Mouse (Mus musculus): ENCODE data around the gene Cela1.
A peak's percentile ranks its signal among the peaks of the same experiment; 100 is the strongest.

Cela1 gene

DNA sequence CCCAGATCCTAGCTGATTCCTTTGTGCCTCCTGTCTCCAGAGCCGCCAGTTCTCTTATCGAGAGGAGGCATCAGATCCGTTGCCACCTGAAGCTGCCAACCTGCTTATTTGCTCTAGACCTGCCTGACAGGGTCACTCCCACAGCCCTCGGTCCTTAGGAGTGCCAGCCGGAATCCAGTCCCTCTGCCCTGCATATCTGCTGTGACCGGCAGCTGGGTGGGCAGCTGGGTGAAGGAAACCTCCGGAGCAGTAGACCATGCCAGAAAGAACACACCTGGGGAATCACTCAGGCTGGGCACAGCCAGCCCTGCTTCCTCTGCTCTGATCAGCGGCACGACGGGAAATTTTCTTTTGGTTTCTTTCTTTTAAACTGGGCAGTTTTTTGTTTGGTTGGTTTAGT lies 54.4 kb downstream of the Cela1 start:
- DNase-seq = peak in 1 of 2 experiments; percentile 46

DNA sequence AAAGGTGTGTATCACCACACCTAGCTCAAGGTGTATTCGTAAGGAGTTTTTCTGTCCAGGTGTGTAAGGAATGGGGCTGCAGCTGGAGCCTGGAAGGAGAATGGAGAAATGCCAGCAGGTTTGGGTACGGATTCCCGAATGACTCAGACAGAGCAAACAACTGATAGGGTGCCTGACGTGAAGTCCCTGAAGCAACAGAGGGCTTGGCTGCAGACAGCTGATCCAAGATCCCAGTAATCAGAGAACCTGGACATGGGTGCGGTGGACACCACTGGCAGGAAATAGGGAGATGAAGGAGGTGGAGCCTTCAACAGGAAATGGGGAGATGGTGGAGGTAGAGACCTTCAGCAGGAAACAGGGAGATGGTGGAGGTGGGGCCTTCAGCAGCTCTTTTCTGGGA lies 55.4 kb downstream of the Cela1 start:
- no peak for DNase-seq

DNA sequence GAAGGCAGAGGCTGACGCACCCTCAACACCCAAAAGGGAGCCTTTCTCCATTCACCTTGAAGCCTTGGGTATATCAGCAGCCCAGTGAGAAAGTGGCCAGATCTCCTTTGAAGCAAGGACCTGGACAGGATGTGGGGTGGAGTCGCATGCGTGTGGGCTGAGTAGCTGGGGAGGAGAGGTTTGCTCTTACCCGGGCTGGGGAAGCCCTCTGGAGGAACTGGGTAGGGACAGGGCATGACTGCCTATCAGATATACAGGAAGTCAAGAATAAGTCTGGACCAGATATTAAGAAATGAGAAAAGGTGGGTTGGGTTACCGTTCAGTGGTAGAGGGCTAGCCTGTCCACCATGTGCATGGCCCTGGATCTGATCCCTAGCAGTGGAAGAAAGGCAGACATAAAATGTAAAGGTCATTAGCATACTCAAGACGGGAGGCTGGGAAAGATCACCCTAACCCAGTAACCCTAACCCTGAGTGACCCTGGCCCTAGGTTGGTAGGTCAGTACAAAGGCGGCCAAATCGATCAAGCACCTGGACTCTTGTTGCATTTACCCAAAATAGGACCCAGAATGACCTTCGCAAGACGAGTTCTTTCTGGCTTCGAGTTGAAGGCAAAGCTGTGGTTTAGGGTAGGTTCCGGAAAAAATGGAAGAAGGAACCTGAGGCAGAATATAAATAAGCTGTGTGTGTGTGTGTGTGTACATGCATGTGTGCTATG lies 56.1 kb downstream of the Cela1 start:
- DNase-seq = no peak

DNA sequence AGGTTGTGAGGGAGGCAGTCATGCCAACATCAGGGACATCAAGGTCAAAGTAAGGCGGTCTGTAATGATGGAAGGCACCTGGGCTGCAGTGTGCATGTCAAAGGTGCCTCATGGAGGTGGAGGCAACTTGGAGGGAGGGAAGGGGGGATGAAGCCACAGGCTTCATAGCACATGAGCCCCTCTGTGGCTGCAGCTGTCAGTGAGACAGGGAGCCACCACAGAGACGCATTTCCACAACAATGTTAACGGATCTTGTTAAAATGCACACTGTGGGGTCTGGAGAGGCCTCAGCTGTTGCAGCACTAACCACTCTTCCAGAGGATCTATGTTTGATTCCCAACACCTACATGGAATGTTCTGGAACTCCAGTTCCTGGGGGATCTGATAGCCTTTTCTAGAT lies 57.6 kb downstream of the Cela1 start:
- DNase-seq = no peak

DNA sequence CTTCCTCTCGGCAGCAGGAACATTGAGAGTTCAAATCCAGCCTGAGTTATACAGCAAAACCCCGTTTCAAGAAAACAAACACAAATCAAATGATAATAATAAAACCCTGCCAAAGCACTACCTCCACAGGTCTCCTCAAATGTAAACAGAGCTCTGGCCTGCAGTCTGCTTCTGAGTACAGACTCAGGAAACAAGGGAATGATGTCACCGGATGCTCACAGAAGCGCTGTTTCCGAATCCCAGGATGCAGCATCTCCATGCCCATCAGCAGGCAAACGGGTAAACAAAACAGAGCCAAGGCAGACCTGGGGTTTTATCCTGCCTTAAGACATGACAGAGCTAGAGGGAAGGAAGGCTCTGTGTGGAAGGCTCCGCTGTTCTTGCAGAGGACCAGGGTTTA lies 58.9 kb downstream of the Cela1 start:
- DNase-seq = peak in 1 of 2 experiments; percentile 40

DNA sequence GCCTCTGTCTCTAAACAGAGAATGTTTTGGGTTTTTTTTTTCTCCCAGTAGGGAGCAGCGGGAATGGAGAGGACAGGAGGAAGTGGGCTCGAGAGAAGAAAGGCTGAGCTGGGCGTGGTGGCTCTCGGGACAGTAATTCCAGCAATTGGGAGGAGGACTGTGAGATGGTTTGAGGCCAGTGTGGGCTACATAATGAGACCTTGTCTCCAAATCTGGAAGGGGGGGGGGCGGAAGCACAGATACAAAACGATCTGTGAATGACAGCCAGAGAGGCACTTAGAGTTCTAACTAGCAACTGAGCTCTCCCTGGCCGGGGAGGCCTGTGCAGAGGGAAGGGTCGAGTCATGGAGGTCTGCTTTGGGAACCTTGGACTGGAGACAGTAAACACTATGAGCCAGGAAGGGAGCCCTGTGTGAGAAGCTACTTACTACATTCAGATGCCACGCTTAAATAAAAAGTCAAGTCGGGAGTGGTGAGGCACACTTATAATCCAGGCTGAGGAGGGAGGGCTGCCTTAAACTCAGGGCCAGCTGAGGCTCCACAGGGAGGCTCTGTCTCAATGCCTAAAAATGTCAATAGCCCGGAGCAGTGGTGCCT lies 59.8 kb downstream of the Cela1 start:
- DNase-seq = no peak

DNA sequence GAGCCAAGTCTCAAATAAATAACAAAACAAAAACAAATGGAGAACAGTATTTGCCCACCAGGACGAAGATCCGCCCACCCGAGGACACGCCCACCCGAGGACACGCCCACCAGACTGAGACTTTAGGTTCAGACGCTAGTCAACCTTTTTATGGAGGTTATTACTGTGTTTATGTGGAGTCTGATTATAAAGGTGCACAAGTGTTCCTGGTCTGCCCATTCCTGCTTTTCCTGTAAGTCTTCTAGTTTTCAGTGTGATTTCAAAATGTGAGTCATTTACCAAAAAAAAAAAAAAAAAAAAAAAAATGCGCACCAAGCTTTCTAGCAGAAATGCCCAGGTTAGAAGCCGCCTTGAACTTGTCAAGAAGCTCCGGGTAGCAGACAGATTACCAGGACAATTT lies 60.4 kb downstream of the Cela1 start:
- peak in 1 of 2 experiments; percentile 35 for DNase-seq

DNA sequence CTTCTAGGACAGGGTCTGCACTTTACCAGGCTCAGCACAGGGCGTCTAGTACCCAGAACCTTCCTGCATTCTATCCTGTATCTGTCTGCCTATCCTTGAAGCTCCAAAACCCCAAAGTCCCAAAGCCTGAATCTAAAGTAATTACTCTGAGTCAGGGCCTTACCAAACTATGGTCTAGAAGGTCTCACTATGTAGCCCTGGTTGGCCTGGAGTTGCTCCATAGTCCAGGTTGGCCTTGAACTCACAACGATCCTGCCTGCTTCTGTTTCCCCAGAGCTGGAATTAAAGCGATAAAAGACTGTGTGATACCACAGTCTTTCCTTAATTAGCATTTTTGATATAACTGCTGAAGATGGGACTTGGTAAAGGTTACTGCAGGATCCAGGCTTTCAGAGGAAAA lies 63.3 kb downstream of the Cela1 start:
- no peak for DNase-seq
